Mouse (Mus musculus) embryonic facial prominence, embryonic 10.5 days (tissue): ENCODE results near the gene Cog6. TPM values are rescaled to one million over a fixed set of nuclear protein-coding genes. Genes with fewer than 3 reads are reported as not detected.

Experiments
- DNase-seq: peaks from one replicate; pipeline ENCODE4 v3.0.0-alpha.2; 2017; ENCODE audit warnings: low spot score
- H3K27ac ChIP-seq: fragments of 300-500 bp; sonication (generic); replicated peaks from 2 replicates; pipeline ENCODE4 v1.5.1; 2016; ENCODE audit warnings: mild to moderate bottlenecking
- H3K27me3 ChIP-seq: fragments of 300-500 bp; sonication (generic); replicated peaks from 2 replicates; pipeline ENCODE4 v1.6.1; 2016; ENCODE audit warnings: low read depth, mild to moderate bottlenecking; ENCODE audit not compliant: poor library complexity, severe bottlenecking
- H3K36me3 ChIP-seq: fragments of 300-500 bp; sonication (generic); replicated peaks from 2 replicates; pipeline ENCODE4 v1.6.1; 2016; ENCODE audit warnings: mild to moderate bottlenecking, moderate library complexity
- H3K4me1 ChIP-seq: fragments of 300-500 bp; sonication (generic); 2 replicates; pipeline ENCODE4 v1.6.1; 2016
- H3K4me3 ChIP-seq: fragments of 300-500 bp; sonication (generic); 2 replicates; pipeline ENCODE4 v1.5.1; 2016; ENCODE audit warnings: mild to moderate bottlenecking, moderate library complexity
- H3K9me3 ChIP-seq: fragments of 300-500 bp; sonication (generic); 2 replicates; pipeline ENCODE4 v1.6.1; 2016; ENCODE audit warnings: mild to moderate bottlenecking
- WGBS: fragments of 180-500 bp; shearing (Covaris S2); methylation state at CpG from one replicate; pipeline ENCODE4 v1.1.7; 2016; 5-methylcytosine and 5-hydroxymethylcytosine counted together
- polyA plus RNA-seq: library from polyadenylated mRNA; unstranded; fragments of >200 nt; fragmentation: Nextera tagmentation; extraction: Ambion mirVana; gene quantifications from 2 replicates; pipeline ENCODE4 v1.2.1, GENCODE M21; 2016

Gene Cog6
- 37.1 and 39.7 TPM in 2 replicates for polyA plus RNA-seq

- Histone ChIP-seq H3K27ac (peak within 1 kb of the TSS; percentile 87), H3K9me3 (no peaks in the 10 kb centered on the region), H3K4me3 (peak within 1 kb of the TSS; percentile 85), H3K4me1 (peaks cover 10% of the 10 kb centered on the region), H3K36me3 (peaks cover 25% of the 10 kb centered on the region), H3K27me3 (no peaks in the 10 kb centered on the region)
- peak; percentile 89 for DNase-seq
- WGBS: 7% methylated on average over 53 of the region's 53 CpGs
Measured at GRCm38 (mm10) chr3:53016436-53017340, at the start of gene Cog6. Gene Cog6, minus strand, starts transcription at chr3:53017237.

- Histone ChIP-seq H3K9me3 (no peaks in the 10 kb centered on the region), H3K36me3 (no peaks in the 10 kb centered on the region), H3K27ac (no peak overlapping the region), H3K4me1 (peaks cover 10% of the 10 kb centered on the region), H3K4me3 (no peak overlapping the region), H3K27me3 (no peaks in the 10 kb centered on the region)
- WGBS: 75% methylated on average over 4 of the region's 4 CpGs
- no peak for DNase-seq
Measured at GRCm38 (mm10) chr3:53066095-53066372, 49.0 kb upstream of the Cog6 start.

- DNase-seq: no peak
- Histone ChIP-seq H3K27ac (no peak overlapping the region), H3K27me3 (no peaks in the 10 kb centered on the region), H3K4me3 (no peak overlapping the region), H3K4me1 (peaks cover 13% of the 10 kb centered on the region), H3K9me3 (no peaks in the 10 kb centered on the region), H3K36me3 (no peaks in the 10 kb centered on the region)
- WGBS: 87% methylated on average over 13 of the region's 13 CpGs
Measured at GRCm38 (mm10) chr3:53065267-53066094, 48.4 kb upstream of the Cog6 start.

- 59% methylated on average over 13 of the region's 13 CpGs for WGBS
- Histone ChIP-seq H3K27ac (no peak overlapping the region), H3K36me3 (no peaks in the 10 kb centered on the region), H3K4me1 (peaks cover 31% of the 10 kb centered on the region), H3K27me3 (no peaks in the 10 kb centered on the region), H3K4me3 (no peak overlapping the region), H3K9me3 (no peaks in the 10 kb centered on the region)
- DNase-seq: no peak
Measured at GRCm38 (mm10) chr3:53063423-53064147, 46.5 kb upstream of the Cog6 start.

- Histone ChIP-seq H3K36me3 (no peaks in the 10 kb centered on the region), H3K9me3 (no peaks in the 10 kb centered on the region), H3K4me1 (peaks cover 49% of the 10 kb centered on the region), H3K27ac (no peak overlapping the region), H3K4me3 (no peak overlapping the region), H3K27me3 (no peaks in the 10 kb centered on the region)
- DNase-seq: no peak
- 63% methylated on average over 2 of the region's 2 CpGs for WGBS
Measured at GRCm38 (mm10) chr3:53059959-53060358, 42.9 kb upstream of the Cog6 start.

GRCm38 (mm10) chr3:53056430-53056829 lies 39.4 kb upstream of the Cog6 start:
- DNase-seq: no peak
- H3K27me3 ChIP-seq: no peaks in the 10 kb centered on the region
- no peak overlapping the region for H3K4me3 ChIP-seq
- peaks cover 49% of the 10 kb centered on the region for H3K4me1 ChIP-seq
- H3K27ac ChIP-seq: no peak overlapping the region
- H3K9me3 ChIP-seq: no peaks in the 10 kb centered on the region
- no peaks in the 10 kb centered on the region for H3K36me3 ChIP-seq
- WGBS: 87% methylated on average over 10 of the region's 10 CpGs

GRCm38 (mm10) chr3:53052385-53052784 lies 35.3 kb upstream of the Cog6 start:
- WGBS: 68% methylated on average over 8 of the region's 8 CpGs

GRCm38 (mm10) chr3:53046371-53046770 lies 29.3 kb upstream of the Cog6 start:
- H3K9me3 ChIP-seq: no peaks in the 10 kb centered on the region
- peaks cover 17% of the 10 kb centered on the region for H3K27me3 ChIP-seq
- 82% methylated on average over 6 of the region's 6 CpGs for WGBS
- peaks cover 27% of the 10 kb centered on the region for H3K4me1 ChIP-seq
- no peak overlapping the region for H3K27ac ChIP-seq
- DNase-seq: no peak
- peaks cover 3% of the 10 kb centered on the region for H3K36me3 ChIP-seq
- H3K4me3 ChIP-seq: no peak overlapping the region

More at GRCm38 (mm10) chr3:53052385-53052784, 35.3 kb upstream of the Cog6 start:
- no peak overlapping the region for H3K4me3 ChIP-seq
- DNase-seq: no peak
- peaks cover 18% of the 10 kb centered on the region for H3K4me1 ChIP-seq
- H3K27me3 ChIP-seq: no peaks in the 10 kb centered on the region
- no peaks in the 10 kb centered on the region for H3K9me3 ChIP-seq
- H3K36me3 ChIP-seq: no peaks in the 10 kb centered on the region
- H3K27ac ChIP-seq: no peak overlapping the region

- peaks cover 3% of the 10 kb centered on the region for H3K36me3 ChIP-seq
- H3K27me3 ChIP-seq: peaks cover 23% of the 10 kb centered on the region
- 82% methylated on average over 4 of the region's 4 CpGs for WGBS
- H3K4me1 ChIP-seq: peaks cover 34% of the 10 kb centered on the region
- H3K27ac ChIP-seq: no peak overlapping the region
- DNase-seq: no peak
- no peak overlapping the region for H3K4me3 ChIP-seq
- H3K9me3 ChIP-seq: no peaks in the 10 kb centered on the region
Measured at GRCm38 (mm10) chr3:53045697-53046096, 28.7 kb upstream of the Cog6 start.

- WGBS: 87% methylated on average over 11 of the region's 11 CpGs
- H3K27ac ChIP-seq: no peak overlapping the region; the same call in 1 of the 2 replicates
- peak overlapping the region; percentile 29; the same call in 1 of the 2 replicates for H3K4me3 ChIP-seq
- peaks cover 36% of the 10 kb centered on the region for H3K4me1 ChIP-seq
- peaks cover 32% of the 10 kb centered on the region for H3K27me3 ChIP-seq
- no peaks in the 10 kb centered on the region for H3K9me3 ChIP-seq
- no peak for DNase-seq
- H3K36me3 ChIP-seq: peaks cover 3% of the 10 kb centered on the region
Measured at GRCm38 (mm10) chr3:53044682-53045299, 27.8 kb upstream of the Cog6 start.

- peak; percentile 29 for DNase-seq
- peaks cover 36% of the 10 kb centered on the region for H3K4me1 ChIP-seq
- H3K27ac ChIP-seq: no peak overlapping the region
- peaks cover 38% of the 10 kb centered on the region for H3K27me3 ChIP-seq
- H3K36me3 ChIP-seq: peaks cover 3% of the 10 kb centered on the region
- 62% methylated on average over 7 of the region's 7 CpGs for WGBS
- H3K4me3 ChIP-seq: peak overlapping the region; percentile 8; the same call in 1 of the 2 replicates
- no peaks in the 10 kb centered on the region for H3K9me3 ChIP-seq
Measured at GRCm38 (mm10) chr3:53044238-53044637, 27.2 kb upstream of the Cog6 start.
